Mouse (Mus musculus) midbrain, embryonic 15.5 days (tissue): ENCODE measurements around the gene Foxp1. TPM values are rescaled to one million over a fixed set of nuclear protein-coding genes. Genes with fewer than 3 reads are reported as not detected.

ENCODE experiments used
- ATAC-seq: fragments of 200-750 bp; cut with Nextera tagmentation; replicated peaks from 2 replicates; pipeline ENCODE4 v1.8.0; 2017; ENCODE audit warnings: moderate TSS enrichment
- H3K27ac ChIP-seq: fragments of 300-500 bp; sonication (generic); 2 replicates; pipeline ENCODE4 v1.5.1; 2015; ENCODE audit warnings: mild to moderate bottlenecking, inconsistent platforms
- H3K27me3 ChIP-seq: fragments of 300-500 bp; sonication (generic); replicated peaks from 2 replicates; pipeline ENCODE4 v1.6.1; 2015; ENCODE audit warnings: inconsistent platforms
- H3K36me3 ChIP-seq: fragments of 300-500 bp; sonication (generic); replicated peaks from 2 replicates; pipeline ENCODE4 v1.6.1; 2015; ENCODE audit warnings: inconsistent platforms
- H3K4me1 ChIP-seq: fragments of 300-500 bp; sonication (generic); 2 replicates; pipeline ENCODE4 v1.6.1; 2015; ENCODE audit warnings: inconsistent platforms
- H3K4me2 ChIP-seq: fragments of 300-500 bp; sonication (generic); 2 replicates; pipeline ENCODE4 v1.6.1; 2015; ENCODE audit warnings: inconsistent platforms, mild to moderate bottlenecking, moderate library complexity
- H3K4me3 ChIP-seq: fragments of 300-500 bp; sonication (generic); 2 replicates; pipeline ENCODE4 v1.5.1; 2015; ENCODE audit warnings: mild to moderate bottlenecking, inconsistent platforms
- H3K9ac ChIP-seq: fragments of 300-500 bp; sonication (generic); 2 replicates; pipeline ENCODE4 v1.6.1; 2015; ENCODE audit warnings: mild to moderate bottlenecking, inconsistent platforms
- H3K9me3 ChIP-seq: fragments of 300-500 bp; sonication (generic); 2 replicates; pipeline ENCODE4 v1.6.1; 2016; ENCODE audit warnings: inconsistent platforms
- WGBS: fragments of 180-500 bp; shearing (Covaris S2); methylation state at CpG from one replicate; pipeline ENCODE4 v1.1.7; 2015; ENCODE audit warnings: mixed read lengths; 5-methylcytosine and 5-hydroxymethylcytosine counted together
- polyA plus RNA-seq: library from polyadenylated mRNA; unstranded; fragments of >200 nt; fragmentation: Nextera tagmentation; extraction: Ambion mirVana; gene quantifications from 2 replicates; pipeline ENCODE4 v1.2.1, GENCODE M21; 2015

Foxp1 gene
- polyA plus RNA-seq, 1 experiment from 2014 or later = 84.1 TPM

GRCm38 (mm10) chr6:99491146-99491545 lies 31.4 kb downstream of the Foxp1 start:
- Histone ChIP-seq H3K9ac (no peak overlapping the region), H3K4me1 (peaks cover 1% of the 10 kb centered on the region; the same call in 1 of the 2 replicates)
- 92% methylated on average over 3 of the region's 3 CpGs for WGBS

GRCm38 (mm10) chr6:99489900-99490648 lies 32.4 kb downstream of the Foxp1 start:
- 71% methylated on average over 8 of the region's 8 CpGs for WGBS
- ATAC-seq = no peak

More at GRCm38 (mm10) chr6:99491146-99491545, 31.4 kb downstream of the Foxp1 start:
- no peak for ATAC-seq
- H3K9me3 ChIP-seq = no peaks in the 10 kb centered on the region
- H3K27ac ChIP-seq = no peak overlapping the region
- no peaks in the 10 kb centered on the region for H3K36me3 ChIP-seq
- no peak overlapping the region for H3K4me3 ChIP-seq
- H3K4me2 ChIP-seq = no peak overlapping the region
- H3K27me3 ChIP-seq = no peaks in the 10 kb centered on the region

GRCm38 (mm10) chr6:99489423-99489822 lies 33.1 kb downstream of the Foxp1 start:
- H3K4me2 ChIP-seq = no peak overlapping the region
- ATAC-seq = no peak
- 93% methylated on average over 10 of the region's 10 CpGs for WGBS

More at GRCm38 (mm10) chr6:99489900-99490648, 32.4 kb downstream of the Foxp1 start:
- Histone ChIP-seq H3K9me3 (no peaks in the 10 kb centered on the region), H3K9ac (no peak overlapping the region), H3K27me3 (no peaks in the 10 kb centered on the region), H3K4me1 (peaks cover 12% of the 10 kb centered on the region), H3K4me2 (no peak overlapping the region), H3K4me3 (no peak overlapping the region), H3K27ac (no peak overlapping the region), H3K36me3 (no peaks in the 10 kb centered on the region)

GRCm38 (mm10) chr6:99485884-99486640 lies 36.5 kb downstream of the Foxp1 start:
- Histone ChIP-seq H3K9me3 (no peaks in the 10 kb centered on the region), H3K36me3 (no peaks in the 10 kb centered on the region), H3K27me3 (no peaks in the 10 kb centered on the region), H3K27ac (peak overlapping the region; percentile 75), H3K9ac (no peak overlapping the region), H3K4me3 (no peak overlapping the region), H3K4me2 (peak overlapping the region; percentile 39), H3K4me1 (peaks cover 23% of the 10 kb centered on the region)
- peak; percentile 60 for ATAC-seq
- 62% methylated on average over 12 of the region's 12 CpGs for WGBS

More at GRCm38 (mm10) chr6:99489423-99489822, 33.1 kb downstream of the Foxp1 start:
- H3K9ac ChIP-seq = no peak overlapping the region
- H3K36me3 ChIP-seq = no peaks in the 10 kb centered on the region
- no peak overlapping the region for H3K4me3 ChIP-seq
- H3K9me3 ChIP-seq = no peaks in the 10 kb centered on the region
- peaks cover 19% of the 10 kb centered on the region for H3K4me1 ChIP-seq
- H3K27ac ChIP-seq = no peak overlapping the region
- H3K27me3 ChIP-seq = no peaks in the 10 kb centered on the region

- Histone ChIP-seq H3K27ac (peak overlapping the region; percentile 75), H3K9ac (peak overlapping the region; percentile 38), H3K4me2 (peak overlapping the region; percentile 39), H3K27me3 (no peaks in the 10 kb centered on the region), H3K4me3 (0 out of 2 replicates have a peak overlapping the region, but pooled peaks have one; percentile 1), H3K4me1 (peaks cover 23% of the 10 kb centered on the region), H3K9me3 (no peaks in the 10 kb centered on the region), H3K36me3 (no peaks in the 10 kb centered on the region)
- WGBS = 20% methylated on average over 20 of the region's 20 CpGs
- ATAC-seq = peak; percentile 92
These were observed 37.2 kb downstream of the Foxp1 start for GRCm38 (mm10) chr6:99485217-99485883.

GRCm38 (mm10) chr6:99484884-99485216 lies 37.7 kb downstream of the Foxp1 start:
- no peak for ATAC-seq
- Histone ChIP-seq H3K4me3 (0 out of 2 replicates have a peak overlapping the region, but pooled peaks have one; percentile 1), H3K4me2 (peak overlapping the region; percentile 39), H3K9me3 (no peaks in the 10 kb centered on the region), H3K9ac (peak overlapping the region; percentile 38), H3K36me3 (no peaks in the 10 kb centered on the region), H3K27ac (peak overlapping the region; percentile 75), H3K27me3 (no peaks in the 10 kb centered on the region), H3K4me1 (peaks cover 23% of the 10 kb centered on the region)
- WGBS = 49% methylated on average over 8 of the region's 8 CpGs

GRCm38 (mm10) chr6:99484197-99484725 lies 38.3 kb downstream of the Foxp1 start:
- WGBS = 85% methylated on average over 7 of the region's 7 CpGs
- ATAC-seq = no peak

GRCm38 (mm10) chr6:99483556-99483955 lies 39.0 kb downstream of the Foxp1 start:
- no peaks in the 10 kb centered on the region for H3K9me3 ChIP-seq
- H3K9ac ChIP-seq = no peak overlapping the region
- no peaks in the 10 kb centered on the region for H3K27me3 ChIP-seq
- H3K36me3 ChIP-seq = no peaks in the 10 kb centered on the region
- no peak for ATAC-seq
- H3K4me3 ChIP-seq = no peak overlapping the region
- peaks cover 23% of the 10 kb centered on the region for H3K4me1 ChIP-seq
- H3K27ac ChIP-seq = no peak overlapping the region
- no peak overlapping the region for H3K4me2 ChIP-seq
- 84% methylated on average over 10 of the region's 10 CpGs for WGBS

More at GRCm38 (mm10) chr6:99484197-99484725, 38.3 kb downstream of the Foxp1 start:
- no peaks in the 10 kb centered on the region for H3K36me3 ChIP-seq
- no peak overlapping the region for H3K27ac ChIP-seq
- no peaks in the 10 kb centered on the region for H3K27me3 ChIP-seq
- peaks cover 23% of the 10 kb centered on the region for H3K4me1 ChIP-seq
- H3K4me3 ChIP-seq = no peak overlapping the region
- H3K9ac ChIP-seq = no peak overlapping the region
- no peaks in the 10 kb centered on the region for H3K9me3 ChIP-seq
- no peak overlapping the region for H3K4me2 ChIP-seq

- no peak for ATAC-seq
- no peak overlapping the region for H3K27ac ChIP-seq
These were observed 41.0 kb downstream of the Foxp1 start for GRCm38 (mm10) chr6:99481568-99481967.

GRCm38 (mm10) chr6:99478873-99479650 lies 43.5 kb downstream of the Foxp1 start:
- H3K4me3 ChIP-seq = no peak overlapping the region
- no peak overlapping the region for H3K27ac ChIP-seq
- H3K27me3 ChIP-seq = no peaks in the 10 kb centered on the region
- peaks cover under 1% of the 10 kb centered on the region; the same call in 1 of the 2 replicates for H3K4me1 ChIP-seq
- ATAC-seq = no peak
- H3K4me2 ChIP-seq = no peak overlapping the region
- no peaks in the 10 kb centered on the region for H3K36me3 ChIP-seq
- H3K9ac ChIP-seq = no peak overlapping the region
- 88% methylated on average over 13 of the region's 13 CpGs for WGBS
- no peaks in the 10 kb centered on the region for H3K9me3 ChIP-seq

More at GRCm38 (mm10) chr6:99481568-99481967, 41.0 kb downstream of the Foxp1 start:
- no peak overlapping the region for H3K4me2 ChIP-seq
- H3K4me1 ChIP-seq = peaks cover 23% of the 10 kb centered on the region
- H3K9ac ChIP-seq = no peak overlapping the region
- H3K4me3 ChIP-seq = no peak overlapping the region
- no peaks in the 10 kb centered on the region for H3K9me3 ChIP-seq
- H3K36me3 ChIP-seq = no peaks in the 10 kb centered on the region
- WGBS = 77% methylated on average over 7 of the region's 7 CpGs
- H3K27me3 ChIP-seq = no peaks in the 10 kb centered on the region

- Histone ChIP-seq H3K27ac (no peak overlapping the region), H3K9ac (no peak overlapping the region), H3K4me1 (no peaks in the 10 kb centered on the region), H3K4me3 (no peak overlapping the region), H3K27me3 (no peaks in the 10 kb centered on the region), H3K36me3 (no peaks in the 10 kb centered on the region), H3K4me2 (no peak overlapping the region), H3K9me3 (no peaks in the 10 kb centered on the region)
- WGBS = 93% methylated on average over 9 of the region's 9 CpGs
- no peak for ATAC-seq
These were observed 47.5 kb downstream of the Foxp1 start for GRCm38 (mm10) chr6:99475040-99475439.
